ENCODE assay signal across 8 mouse cellular contexts in genomic region chr19:38264505-38265500, GRCm38 (mm10). TPM values are rescaled to one million over a fixed set of nuclear protein-coding genes. Genes with fewer than 3 reads are reported as not detected.
A peak's percentile ranks its signal among the peaks of the same experiment; 100 is the strongest.
DNase-seq lines count a peak whose midpoint lies in the region; ATAC-seq lines count a peak whose summit lies in the region.

Gene Lgi1 (plus strand): TSS chr19:38264536.

- no peaks in the 10 kb centered on the region for H3K9me3 ChIP-seq in embryonic facial prominence, embryonic 14.5 days (ENCODE audit: control insufficient read depth, low read length)
- no peaks in the 10 kb centered on the region for H3K9me3 ChIP-seq in neural tube, embryonic 15.5 days (replicated peaks)

- peaks cover 12% of the 10 kb centered on the region for H3K4me1 ChIP-seq in embryonic facial prominence, embryonic 14.5 days (ENCODE audit: control insufficient read depth, insufficient read depth, low read length)
- H3K4me1 ChIP-seq in neural tube, embryonic 15.5 days: peaks cover 15% of the 10 kb centered on the region

- H3K36me3 ChIP-seq in embryonic facial prominence, embryonic 14.5 days (ENCODE audit: control insufficient read depth, insufficient read depth, low read length): no peaks in the 10 kb centered on the region
- H3K36me3 ChIP-seq in neural tube, embryonic 15.5 days: no peaks in the 10 kb centered on the region

- WGBS in embryonic facial prominence, embryonic 14.5 days: 18% methylated on average over 21 of the region's 21 CpGs
- 18% methylated on average over 21 of the region's 21 CpGs for WGBS in neural tube, embryonic 15.5 days

- H3K27ac ChIP-seq in embryonic facial prominence, embryonic 14.5 days (replicated peaks; ENCODE audit: low read depth, low read length): no peak within 1 kb of the TSS
- peak within 1 kb of the TSS; percentile 83 for H3K27ac ChIP-seq in neural tube, embryonic 15.5 days (replicated peaks)

- no peak for ATAC-seq in embryonic facial prominence, embryonic 14.5 days (ENCODE audit: low read depth)
- ATAC-seq in neural tube, embryonic 15.5 days (ENCODE audit: low FRiP score): peak; percentile 82

- peak within 1 kb of the TSS; percentile 49 for H3K4me2 ChIP-seq in embryonic facial prominence, embryonic 14.5 days (ENCODE audit: low read depth, low read length)
- H3K4me2 ChIP-seq in neural tube, embryonic 15.5 days: peak within 1 kb of the TSS; percentile 57

- H3K27me3 ChIP-seq in embryonic facial prominence, embryonic 14.5 days (replicated peaks; ENCODE audit: control insufficient read depth, insufficient read depth, low read length): peaks cover 5% of the 10 kb centered on the region; the same call in 1 of the 2 replicates
- H3K27me3 ChIP-seq in neural tube, embryonic 15.5 days (replicated peaks): no peaks in the 10 kb centered on the region

- H3K9ac ChIP-seq in embryonic facial prominence, embryonic 14.5 days (ENCODE audit: low read depth, low read length): 0 out of 2 replicates have a peak within 1 kb of the TSS, but pooled peaks have one; percentile 22
- peak within 1 kb of the TSS; percentile 41 for H3K9ac ChIP-seq in neural tube, embryonic 15.5 days (replicated peaks)

- peak in 1 of 2 experiments; percentile 72 for DNase-seq in frontal cortex, adult 2 months (ENCODE audit: extremely low spot score in 1 of 2, low spot score in 1 of 2)
- DNase-seq in frontal cortex, postnatal 14 days (ENCODE audit: low spot score in 2 of 2): no peak
- DNase-seq in MN1 (ENCODE audit: low spot score): peak; percentile 30
- DNase-seq in embryonic facial prominence, embryonic 14.5 days (ENCODE audit: low spot score): peak; percentile 50
- DNase-seq in layer of hippocampus, adult 9-11 months: peak; percentile 63
- DNase-seq in gastrocnemius, postnatal 4 days (ENCODE audit: low spot score in 2 of 2): no peak
- DNase-seq in spleen, adult 18-20 months: no peak

- peak within 1 kb of the TSS; percentile 12 for H3K4me3 ChIP-seq in embryonic facial prominence, embryonic 14.5 days (ENCODE audit: low read depth, low read length)
- peak within 1 kb of the TSS; percentile 42 for H3K4me3 ChIP-seq in neural tube, embryonic 15.5 days (replicated peaks)

RNA-seq across cellular contexts. Expression of gene Lgi1, which starts in this region (rescaled TPM):
- 64.9 and 72.0 TPM in 2 replicates for polyA plus RNA-seq in frontal cortex, adult 2 months (2012; rRNA removed)
- polyA plus RNA-seq in embryonic facial prominence, embryonic 14.5 days (2014; fragmentation: Nextera tagmentation; extraction: Ambion mirVana): 5.9 and 6.1 TPM in 2 replicates
- polyA plus RNA-seq in neural tube, embryonic 15.5 days (2015; fragmentation: Nextera tagmentation; extraction: Ambion mirVana): 19.5 and 24.7 TPM in 2 replicates
- total RNA-seq in gastrocnemius, postnatal 4 days (2021): 1 to 10 TPM; 3.3 to 3.8 TPM

Comparison
In these comparisons a context has a peak if more than half of its experiments do, and no peak if none do; other contexts are left out.
1. DNase-seq: peak in MN1 (single experiment), embryonic facial prominence, embryonic 14.5 days (single experiment) and layer of hippocampus, adult 9-11 months (single experiment); none in frontal cortex, postnatal 14 days (0 of 2), gastrocnemius, postnatal 4 days (0 of 2) and spleen, adult 18-20 months (0 of 2).